Mouse (Mus musculus) liver, embryonic 14.5 days (tissue): ENCODE data around the gene Cd69.
A peak's percentile ranks its signal among the peaks of the same experiment; 100 is the strongest.

Source experiments
- CTCF ChIP-seq: IDR thresholded peaks from 2 replicates; pipeline ENCODE4 v1.5.1; 2016; ENCODE audit warnings: antibody characterized with exemption, low read depth, control low read depth
- EP300 ChIP-seq: IDR thresholded peaks from 2 replicates; pipeline ENCODE4 v1.6.1; 2016; ENCODE audit warnings: antibody characterized with exemption, low read depth

DNA sequence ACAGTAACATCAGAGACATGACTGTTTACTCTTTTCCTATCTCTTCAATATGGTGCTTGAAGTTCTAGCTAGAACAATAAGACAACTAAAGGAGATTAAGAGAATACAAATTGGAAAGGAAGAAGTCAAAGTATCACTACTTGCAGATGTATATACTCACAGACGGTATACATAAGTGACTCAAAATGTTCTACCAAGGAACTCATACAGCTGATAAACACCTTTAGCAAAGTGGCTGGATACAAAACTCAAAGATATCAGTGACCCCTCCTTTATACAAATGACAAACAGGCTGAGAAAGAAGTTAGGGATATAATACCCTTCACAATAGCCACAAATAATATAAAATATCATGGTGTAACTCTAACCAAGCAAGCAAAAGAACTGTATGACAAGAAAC, 54.2 kb downstream of the Cd69 start:
- TF ChIP-seq EP300 (peak; percentile 43), CTCF (no peak)
